Mouse (Mus musculus): Measurements from ENCODE around the gene Rexo1. TPM values are rescaled to one million over a fixed set of nuclear protein-coding genes. Genes with fewer than 3 reads are reported as not detected.
A peak's percentile ranks its signal among the peaks of the same experiment; 100 is the strongest.

Rexo1 gene
- polyA plus RNA-seq, 1 experiment from 2014 or later, result 17.7 TPM

DNA sequence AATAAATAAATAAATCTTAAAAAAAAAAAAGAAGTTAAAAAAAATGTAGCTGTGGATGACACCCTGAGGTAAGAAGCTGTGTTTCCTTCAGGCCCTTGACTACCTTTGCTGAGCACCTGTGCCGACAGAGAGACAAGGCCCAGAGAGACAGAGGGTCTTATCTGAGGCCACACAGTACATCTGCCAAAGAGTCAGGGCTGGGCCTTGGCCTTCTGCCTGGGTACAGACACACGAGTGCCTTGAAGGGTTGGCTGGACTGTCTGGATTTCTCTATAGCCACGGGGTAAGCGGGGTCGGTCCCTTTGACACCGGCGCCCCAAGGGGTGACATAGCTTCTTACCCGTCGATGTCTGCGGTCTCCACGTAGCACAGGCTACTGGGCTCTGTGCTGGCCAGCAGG lies 28.6 kb downstream of the Rexo1 start:
- Histone ChIP-seq H3K27ac (replicated peaks) (no peak overlapping the region), H3K27me3 (replicated peaks) (peaks cover 62% of the 10 kb centered on the region), H3K9me3 (no peaks in the 10 kb centered on the region), H3K4me1 (peaks cover 27% of the 10 kb centered on the region), H3K9ac (no peak overlapping the region), H3K4me2 (no peak overlapping the region), H3K36me3 (no peaks in the 10 kb centered on the region), H3K4me3 (no peak overlapping the region)
- ATAC-seq (ENCODE audit: extremely low read depth, insufficient number of reproducible peaks, low FRiP score, low TSS enrichment), result no peak
- 85% methylated on average over 11 of the region's 11 CpGs for WGBS

DNA sequence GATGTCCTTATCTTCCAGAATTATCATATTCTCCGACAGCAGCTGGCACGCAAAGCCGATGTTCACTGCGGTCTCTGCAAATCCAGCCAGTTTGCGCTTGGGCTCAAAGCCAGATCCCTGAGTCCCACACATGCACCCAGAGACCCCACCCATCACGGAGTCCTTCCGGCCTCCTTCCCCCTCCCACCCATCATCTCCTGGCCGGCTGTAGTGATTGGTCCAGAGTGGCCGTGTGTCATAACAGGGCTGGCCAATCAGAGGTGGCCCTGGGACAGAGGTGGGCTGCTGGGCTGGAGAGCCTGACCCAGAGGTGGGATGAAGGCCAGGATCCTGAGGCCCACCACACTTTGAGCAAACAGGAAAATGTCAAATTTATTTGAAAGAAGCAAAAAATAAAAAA lies 35.2 kb downstream of the Rexo1 start:
- no peak for ATAC-seq (ENCODE audit: extremely low read depth, insufficient number of reproducible peaks, low FRiP score, low TSS enrichment)
- H3K4me1 ChIP-seq, result no peaks in the 10 kb centered on the region
- peaks cover 38% of the 10 kb centered on the region for H3K27me3 ChIP-seq (replicated peaks)
- H3K4me2 ChIP-seq, result peak overlapping the region; percentile 28; the same call in 1 of the 2 replicates
- H3K9ac ChIP-seq, result no peak overlapping the region
- no peak overlapping the region for H3K4me3 ChIP-seq
- H3K9me3 ChIP-seq, result 0 out of 2 replicates have a peak, but pooled peaks cover 6% of the 10 kb centered on the region
- 23% methylated on average over 9 of the region's 9 CpGs for WGBS
- no peak overlapping the region for H3K27ac ChIP-seq (replicated peaks)
- no peaks in the 10 kb centered on the region for H3K36me3 ChIP-seq

DNA sequence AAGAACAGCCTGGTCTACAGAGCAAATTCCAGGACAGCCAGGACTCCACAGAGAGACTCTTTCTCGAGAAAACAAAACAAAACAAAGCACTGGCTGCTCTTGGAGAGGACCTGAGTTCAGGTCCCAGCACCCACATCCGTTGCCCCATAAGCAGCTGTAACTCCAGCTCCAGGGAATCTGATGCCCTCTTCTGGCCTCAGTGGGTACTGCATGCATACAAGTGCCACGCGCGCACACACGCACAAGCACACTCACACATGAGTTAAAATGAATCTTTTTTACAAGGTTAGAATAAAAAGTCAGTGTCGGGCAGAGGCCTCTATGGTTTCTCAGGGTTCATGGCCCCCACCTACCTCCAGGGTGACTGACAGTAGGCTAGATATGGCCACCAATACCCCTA lies 38.1 kb downstream of the Rexo1 start:
- H3K27me3 ChIP-seq (replicated peaks), result peaks cover 26% of the 10 kb centered on the region

DNA sequence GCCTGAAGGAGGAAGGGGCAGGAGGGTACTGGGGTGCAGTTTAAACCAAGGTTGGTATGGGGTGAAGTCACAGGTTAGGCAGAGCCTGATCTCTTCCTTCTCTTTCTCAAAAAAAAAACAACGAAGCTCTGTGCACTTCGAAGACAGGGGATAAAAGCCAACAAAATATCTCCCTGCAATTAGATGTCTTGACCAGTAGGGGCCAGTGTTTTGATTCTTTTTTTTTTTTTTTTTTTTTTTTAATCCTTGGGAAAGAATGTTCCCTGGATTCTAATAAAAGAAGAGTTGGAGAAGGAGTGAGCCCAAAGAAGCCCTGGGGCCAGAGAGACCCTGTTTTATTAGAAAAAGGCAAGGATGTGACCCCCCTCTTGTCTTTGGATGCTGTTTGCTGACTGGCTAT lies 42.1 kb downstream of the Rexo1 start:
- WGBS, result 73% methylated on average over 2 of the region's 2 CpGs
- Histone ChIP-seq H3K4me2 (no peak overlapping the region), H3K27ac (replicated peaks) (no peak overlapping the region), H3K9ac (no peak overlapping the region), H3K4me1 (no peaks in the 10 kb centered on the region), H3K9me3 (0 out of 2 replicates have a peak, but pooled peaks cover 6% of the 10 kb centered on the region), H3K4me3 (no peak overlapping the region), H3K36me3 (no peaks in the 10 kb centered on the region), H3K27me3 (replicated peaks) (peaks cover 39% of the 10 kb centered on the region)
- ATAC-seq (ENCODE audit: extremely low read depth, insufficient number of reproducible peaks, low FRiP score, low TSS enrichment), result no peak

More for the DNA sequence above, 38.1 kb downstream of the Rexo1 start:
- H3K4me3 ChIP-seq, result no peak overlapping the region
- H3K9me3 ChIP-seq, result 0 out of 2 replicates have a peak, but pooled peaks cover 6% of the 10 kb centered on the region
- no peaks in the 10 kb centered on the region for H3K4me1 ChIP-seq
- H3K36me3 ChIP-seq, result no peaks in the 10 kb centered on the region
- H3K4me2 ChIP-seq, result no peak overlapping the region
- no peak overlapping the region for H3K9ac ChIP-seq
- no peak for ATAC-seq (ENCODE audit: extremely low read depth, insufficient number of reproducible peaks, low FRiP score, low TSS enrichment)
- 90% methylated on average over 7 of the region's 7 CpGs for WGBS
- H3K27ac ChIP-seq (replicated peaks), result no peak overlapping the region

DNA sequence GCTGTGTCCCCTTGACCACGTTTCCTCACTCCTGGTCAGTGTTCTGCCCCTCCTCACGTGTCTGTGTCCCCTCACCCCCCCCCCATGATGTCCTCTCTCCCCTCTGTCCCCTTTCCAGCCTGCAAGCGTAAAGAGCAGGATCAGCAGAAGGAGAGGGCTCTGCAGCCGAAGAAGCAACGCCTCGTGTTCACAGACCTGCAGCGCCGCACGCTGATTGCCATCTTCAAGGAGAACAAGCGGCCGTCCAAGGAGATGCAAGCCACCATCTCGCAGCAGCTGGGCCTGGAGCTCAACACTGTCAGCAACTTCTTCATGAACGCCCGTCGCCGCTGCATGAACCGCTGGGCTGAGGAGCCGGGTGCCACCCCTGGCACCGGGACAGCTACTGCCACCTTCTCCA lies 47.6 kb downstream of the Rexo1 start:
- Histone ChIP-seq H3K36me3 (no peaks in the 10 kb centered on the region), H3K9me3 (no peaks in the 10 kb centered on the region), H3K4me1 (peaks cover 13% of the 10 kb centered on the region), H3K9ac (peak overlapping the region; percentile 58), H3K27me3 (replicated peaks) (peaks cover 88% of the 10 kb centered on the region), H3K4me3 (no peak overlapping the region), H3K27ac (replicated peaks) (no peak overlapping the region), H3K4me2 (peak overlapping the region; percentile 46)
- ATAC-seq (ENCODE audit: extremely low read depth, insufficient number of reproducible peaks, low FRiP score, low TSS enrichment), result no peak
- 11% methylated on average over 19 of the region's 19 CpGs for WGBS

DNA sequence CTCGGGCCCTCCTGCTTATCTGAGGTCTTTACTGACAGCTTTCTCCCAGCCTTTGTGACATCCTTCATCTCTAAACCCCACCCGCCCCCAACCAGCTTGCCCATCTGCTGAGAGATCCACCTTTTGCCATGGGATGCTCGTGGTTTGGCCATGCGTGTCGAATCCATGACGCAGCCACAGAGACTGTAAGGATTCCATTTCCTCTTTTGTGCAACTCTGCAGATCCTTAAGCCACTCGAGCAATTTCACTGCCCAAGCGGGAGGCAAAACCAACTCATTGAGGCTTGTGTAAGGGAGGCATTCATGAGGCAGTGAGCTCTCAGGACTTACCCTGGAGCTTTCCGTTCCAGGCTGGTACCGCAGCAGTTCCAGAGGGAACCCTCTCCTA lies 51.1 kb downstream of the Rexo1 start:
- no peak overlapping the region for H3K27ac ChIP-seq (replicated peaks)
- H3K27me3 ChIP-seq (replicated peaks), result peaks cover 89% of the 10 kb centered on the region
- no peaks in the 10 kb centered on the region for H3K36me3 ChIP-seq
- H3K4me3 ChIP-seq, result no peak overlapping the region
- 0 out of 2 replicates have a peak overlapping the region, but pooled peaks have one; percentile 75 for H3K4me2 ChIP-seq
- H3K4me1 ChIP-seq, result peaks cover 13% of the 10 kb centered on the region
- no peak for ATAC-seq (ENCODE audit: extremely low read depth, insufficient number of reproducible peaks, low FRiP score, low TSS enrichment)
- H3K9ac ChIP-seq, result peak overlapping the region; percentile 78; the same call in 1 of the 2 replicates
- H3K9me3 ChIP-seq, result no peaks in the 10 kb centered on the region
- WGBS, result 52% methylated on average over 10 of the region's 10 CpGs

DNA sequence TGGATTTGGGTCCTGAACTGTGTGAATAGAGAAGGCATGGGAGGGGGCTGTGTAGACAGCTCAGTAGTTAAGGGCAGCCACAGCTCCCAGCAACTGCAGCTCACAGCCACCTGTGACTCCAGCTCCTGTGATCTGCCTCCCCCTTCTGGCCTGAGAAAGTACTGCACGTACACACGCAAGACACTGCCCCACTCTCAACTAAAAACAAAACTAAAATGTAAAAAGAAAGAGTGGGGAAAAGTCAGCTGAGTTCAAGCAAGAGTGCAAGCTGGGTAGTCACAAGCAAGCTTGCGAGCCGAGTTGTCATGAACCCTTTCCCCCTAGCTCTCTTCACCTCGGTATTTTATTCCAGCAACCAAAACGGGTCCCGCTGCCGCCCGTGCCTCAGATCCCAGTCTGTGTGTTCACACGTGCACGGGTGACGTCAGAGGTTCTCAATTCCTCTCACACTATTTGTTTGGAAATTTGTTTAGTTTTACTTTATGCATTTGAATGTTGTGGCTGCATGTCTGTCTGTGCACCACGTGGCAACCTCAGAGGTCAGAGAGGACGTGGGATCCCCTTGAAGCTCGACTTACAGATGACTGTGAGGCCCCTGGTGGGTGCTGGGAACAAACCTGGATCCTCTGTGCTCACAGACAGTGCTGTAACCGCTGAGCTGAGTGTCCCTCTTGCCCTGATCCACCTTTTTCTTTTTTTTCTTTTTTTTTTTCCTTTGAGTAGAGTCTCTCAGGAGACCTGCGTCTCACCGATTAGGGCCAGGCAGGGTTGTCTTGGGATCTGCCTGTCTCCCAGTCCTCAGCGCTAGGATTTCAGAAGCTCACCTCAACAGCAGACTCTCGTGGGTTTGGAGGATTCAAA lies 51.7 kb downstream of the Rexo1 start:
- ATAC-seq (ENCODE audit: extremely low read depth, insufficient number of reproducible peaks, low FRiP score, low TSS enrichment), result no peak
- peak overlapping the region; percentile 49 for H3K4me3 ChIP-seq
- peak overlapping the region; percentile 78 for H3K9ac ChIP-seq
- no peaks in the 10 kb centered on the region for H3K36me3 ChIP-seq
- H3K27ac ChIP-seq (replicated peaks), result no peak overlapping the region
- WGBS, result 7% methylated on average over 20 of the region's 20 CpGs
- peak overlapping the region; percentile 75 for H3K4me2 ChIP-seq
- H3K4me1 ChIP-seq, result peaks cover 13% of the 10 kb centered on the region
- peaks cover 89% of the 10 kb centered on the region for H3K27me3 ChIP-seq (replicated peaks)
- no peaks in the 10 kb centered on the region for H3K9me3 ChIP-seq

DNA sequence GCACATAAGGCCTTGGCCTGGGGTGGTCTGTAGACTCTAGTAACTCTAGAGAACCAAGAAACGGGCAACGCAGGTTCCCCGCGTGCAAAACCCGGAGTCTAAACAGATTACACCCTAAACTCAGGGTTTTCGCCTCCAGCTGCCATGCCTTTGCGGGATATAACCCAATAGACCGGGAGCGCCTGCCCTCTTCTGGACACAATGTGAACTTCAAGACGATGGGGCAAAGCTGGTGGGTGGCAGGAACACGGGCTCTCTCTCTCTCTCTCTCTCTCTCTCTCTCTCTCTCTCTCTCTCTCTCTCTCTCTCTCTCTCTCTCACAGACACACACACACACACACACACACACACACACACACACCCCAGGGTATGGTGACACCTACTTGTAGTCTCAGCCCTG lies 55.1 kb downstream of the Rexo1 start:
- WGBS, result 0% methylated on average over 11 of the region's 11 CpGs
- peaks cover 16% of the 10 kb centered on the region for H3K4me1 ChIP-seq
- no peak overlapping the region for H3K27ac ChIP-seq (replicated peaks)
- no peaks in the 10 kb centered on the region for H3K36me3 ChIP-seq
- peaks cover 86% of the 10 kb centered on the region for H3K27me3 ChIP-seq (replicated peaks)
- H3K9me3 ChIP-seq, result no peaks in the 10 kb centered on the region
- H3K9ac ChIP-seq, result no peak overlapping the region
- H3K4me3 ChIP-seq, result no peak overlapping the region
- ATAC-seq (ENCODE audit: extremely low read depth, insufficient number of reproducible peaks, low FRiP score, low TSS enrichment), result no peak
- no peak overlapping the region for H3K4me2 ChIP-seq

DNA sequence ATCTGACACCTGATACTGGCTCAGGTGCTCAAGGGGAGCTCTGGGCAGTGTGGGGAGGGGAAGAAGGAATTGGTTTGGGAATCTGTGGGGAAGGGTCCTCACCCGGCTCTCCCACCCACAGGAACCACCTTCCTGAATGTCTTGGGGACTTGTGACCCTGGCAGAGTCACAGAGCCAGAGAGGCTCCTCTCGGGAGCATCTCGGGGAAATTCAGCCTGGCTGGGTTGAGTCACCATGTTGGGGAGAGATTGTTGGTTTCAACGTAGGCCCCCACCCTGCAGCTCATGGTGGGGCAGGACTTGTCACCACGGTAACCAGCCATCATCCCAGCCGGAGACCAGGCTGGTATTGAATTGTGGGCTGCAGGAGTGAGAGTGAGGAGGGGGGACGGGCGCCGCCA lies 56.6 kb downstream of the Rexo1 start:
- Histone ChIP-seq H3K36me3 (no peaks in the 10 kb centered on the region), H3K4me1 (peaks cover 11% of the 10 kb centered on the region), H3K9ac (no peak overlapping the region), H3K27ac (replicated peaks) (no peak overlapping the region), H3K27me3 (replicated peaks) (peaks cover 87% of the 10 kb centered on the region), H3K9me3 (no peaks in the 10 kb centered on the region), H3K4me2 (no peak overlapping the region), H3K4me3 (no peak overlapping the region)
- ATAC-seq (ENCODE audit: extremely low read depth, insufficient number of reproducible peaks, low FRiP score, low TSS enrichment), result no peak
- 0% methylated on average over 9 of the region's 9 CpGs for WGBS

DNA sequence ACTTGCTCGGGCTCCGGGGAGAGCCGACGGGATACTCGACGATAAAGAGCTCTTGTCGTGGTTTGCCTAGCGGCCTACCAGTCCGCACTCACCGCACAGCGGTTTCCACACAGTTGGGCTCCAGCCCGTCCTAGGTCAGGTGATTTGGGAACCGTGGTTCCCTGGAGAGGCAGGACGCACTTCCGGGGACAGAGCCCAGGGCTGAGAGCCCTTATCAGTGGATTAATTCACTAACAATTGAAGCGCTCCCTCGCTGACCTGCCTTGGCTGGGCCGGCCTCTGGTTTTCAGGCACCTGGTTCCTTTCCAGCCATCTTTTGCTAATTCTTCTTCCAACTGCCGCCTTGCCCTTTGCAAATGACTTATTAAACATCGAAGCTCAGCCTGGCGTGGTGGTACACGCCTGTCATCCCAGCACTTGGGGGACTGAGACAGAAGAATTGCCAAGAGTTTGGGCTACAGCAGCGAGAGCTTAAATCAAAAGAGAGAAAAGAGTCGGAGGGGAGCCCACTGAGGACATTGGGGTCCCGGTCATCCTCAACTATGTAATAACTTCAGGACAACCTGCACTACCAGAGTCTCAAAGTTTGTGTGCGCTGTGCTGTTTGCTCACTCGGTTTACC lies 57.6 kb downstream of the Rexo1 start:
- Histone ChIP-seq H3K27ac (replicated peaks) (no peak overlapping the region), H3K4me1 (peaks cover 9% of the 10 kb centered on the region), H3K4me3 (peak overlapping the region; percentile 11), H3K9ac (peak overlapping the region; percentile 4; the same call in 1 of the 2 replicates), H3K27me3 (replicated peaks) (peaks cover 92% of the 10 kb centered on the region), H3K36me3 (no peaks in the 10 kb centered on the region), H3K4me2 (peak overlapping the region; percentile 50), H3K9me3 (no peaks in the 10 kb centered on the region)
- ATAC-seq (ENCODE audit: extremely low read depth, insufficient number of reproducible peaks, low FRiP score, low TSS enrichment), result no peak
- WGBS, result 2% methylated on average over 27 of the region's 27 CpGs

DNA sequence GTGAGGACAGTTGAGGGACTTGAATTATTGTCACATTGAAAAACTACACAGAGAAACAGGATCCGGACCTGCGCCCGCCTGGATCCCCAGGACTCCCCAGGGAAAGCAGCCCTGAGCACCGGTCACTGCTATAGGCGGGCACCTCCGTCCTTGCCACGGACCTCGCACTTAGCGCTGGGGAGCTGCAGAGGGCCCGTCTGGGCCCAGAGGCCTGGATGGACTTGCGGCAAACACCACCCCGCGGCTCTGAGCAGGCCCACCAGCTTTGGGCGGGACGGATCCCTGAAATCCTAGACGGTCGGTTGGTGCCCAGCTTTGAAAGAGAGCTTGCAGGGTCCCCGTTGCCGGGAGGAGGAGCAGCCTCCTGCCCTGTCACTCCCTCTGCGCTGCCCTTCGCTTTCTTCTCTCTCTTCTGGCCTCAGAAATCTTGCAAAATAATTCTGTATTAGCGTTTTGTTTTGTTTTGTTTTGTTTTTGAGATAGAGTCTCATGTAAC lies 58.5 kb downstream of the Rexo1 start:
- Histone ChIP-seq H3K27ac (replicated peaks) (no peak overlapping the region), H3K36me3 (no peaks in the 10 kb centered on the region), H3K4me3 (peak overlapping the region; percentile 11; the same call in 1 of the 2 replicates), H3K9ac (no peak overlapping the region; the same call in 1 of the 2 replicates), H3K27me3 (replicated peaks) (peaks cover 94% of the 10 kb centered on the region), H3K4me1 (peaks cover 9% of the 10 kb centered on the region), H3K9me3 (no peaks in the 10 kb centered on the region), H3K4me2 (peak overlapping the region; percentile 50; the same call in 1 of the 2 replicates)
- no peak for ATAC-seq (ENCODE audit: extremely low read depth, insufficient number of reproducible peaks, low FRiP score, low TSS enrichment)
- WGBS, result 3% methylated on average over 22 of the region's 22 CpGs
